Mouse (Mus musculus): ENCODE results near the gene Lgalsl. TPM values are rescaled to one million over a fixed set of nuclear protein-coding genes. Genes with fewer than 3 reads are reported as not detected.
A peak's percentile ranks its signal among the peaks of the same experiment; 100 is the strongest.

The Lgalsl gene
- polyA plus RNA-seq, 1 experiment from 2014 or later, result 55.0 TPM

DNA sequence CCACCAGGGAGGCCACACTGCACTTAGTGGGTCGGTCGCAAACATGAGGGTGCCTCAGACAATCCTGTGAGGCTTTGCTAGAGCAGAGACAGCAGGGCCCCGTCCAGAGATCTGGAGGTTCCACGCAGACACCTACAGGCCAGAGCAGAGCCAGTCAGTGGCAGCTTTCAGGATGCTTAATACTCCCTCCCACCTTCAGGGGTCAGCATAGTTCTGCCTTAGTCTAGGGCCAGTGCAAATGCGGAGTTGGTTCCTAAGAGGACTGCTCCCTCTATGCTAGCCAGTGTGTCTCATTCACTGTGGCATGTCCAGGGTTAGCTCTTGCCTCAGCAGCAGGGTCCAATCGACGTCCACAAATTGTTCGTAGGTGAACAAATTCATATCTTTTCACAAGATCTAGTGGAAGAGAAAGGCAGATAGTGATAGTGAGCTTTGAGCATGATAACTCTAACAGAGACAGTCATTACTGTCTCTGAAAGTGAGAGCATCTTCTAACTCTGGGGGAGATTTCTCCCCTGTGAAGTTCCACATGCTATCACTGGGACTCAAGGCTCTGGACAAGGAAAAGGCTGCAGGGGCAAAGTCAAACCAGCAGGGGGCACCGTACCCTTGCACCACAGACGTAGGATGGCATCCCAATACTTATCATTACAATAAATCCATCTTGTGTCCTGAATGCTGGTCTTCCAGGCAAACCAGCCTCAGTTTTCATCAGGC lies 36.5 kb downstream of the Lgalsl start:
- Histone ChIP-seq H3K9me3 (peaks cover 7% of the 10 kb centered on the region), H3K27me3 (no peaks in the 10 kb centered on the region; the same call in 1 of the 2 replicates), H3K9ac (no peak overlapping the region), H3K4me1 (peaks cover 9% of the 10 kb centered on the region), H3K27ac (no peak overlapping the region), H3K4me3 (no peak overlapping the region), H3K4me2 (peak overlapping the region; percentile 27; the same call in 1 of the 2 replicates), H3K36me3 (no peaks in the 10 kb centered on the region)
- 27% methylated on average over 10 of the region's 10 CpGs for WGBS
- ATAC-seq (ENCODE audit: insufficient number of reproducible peaks, insufficient read depth, low FRiP score, low TSS enrichment, low read depth), result peak; percentile 74; the same call in 1 of the 2 replicates

DNA sequence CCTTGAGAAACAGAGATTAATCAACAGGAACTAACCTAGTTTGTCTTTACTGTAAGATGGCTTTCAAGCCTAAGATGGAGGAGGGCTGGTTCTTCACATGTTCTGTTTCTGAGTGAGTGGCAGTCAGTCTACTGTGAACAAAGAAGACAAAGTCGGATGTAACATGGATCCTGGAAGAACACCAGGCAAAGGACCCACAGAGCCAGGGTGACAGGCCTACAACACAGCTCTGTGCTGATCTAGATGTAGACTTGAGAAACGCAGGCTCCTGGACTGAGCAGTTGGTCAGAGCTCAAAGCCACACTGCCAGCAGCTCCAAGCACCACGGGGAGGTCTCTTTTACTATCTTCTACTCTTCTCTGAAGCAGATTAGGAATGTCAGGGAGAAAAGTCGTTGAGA lies 37.2 kb downstream of the Lgalsl start:
- Histone ChIP-seq H3K27ac (no peak overlapping the region), H3K4me2 (no peak overlapping the region), H3K4me3 (no peak overlapping the region), H3K4me1 (peaks cover 9% of the 10 kb centered on the region), H3K9ac (no peak overlapping the region), H3K27me3 (no peaks in the 10 kb centered on the region; the same call in 1 of the 2 replicates), H3K9me3 (peaks cover 7% of the 10 kb centered on the region), H3K36me3 (no peaks in the 10 kb centered on the region)
- no peak for ATAC-seq (ENCODE audit: insufficient number of reproducible peaks, insufficient read depth, low FRiP score, low TSS enrichment, low read depth)
- WGBS, result 57% methylated on average over 4 of the region's 4 CpGs

DNA sequence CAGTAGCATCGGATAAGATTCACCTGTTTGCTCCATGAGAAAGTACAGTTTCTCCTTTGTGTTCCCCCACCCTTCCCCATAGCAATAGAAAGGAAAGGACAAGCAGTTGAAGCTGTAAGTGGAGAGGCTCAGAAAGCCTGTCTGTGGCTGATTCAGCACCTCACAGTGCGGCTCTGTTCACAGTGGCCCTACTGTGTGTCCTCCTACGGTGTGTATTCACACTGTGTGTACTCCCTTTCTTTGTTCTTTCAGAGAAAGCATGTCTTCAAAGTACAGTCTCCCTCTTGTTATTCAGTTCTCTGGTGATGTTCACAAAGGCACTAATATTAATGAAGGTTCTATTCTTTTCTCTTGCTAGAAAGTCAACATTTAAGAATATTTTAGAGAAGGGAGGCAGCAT lies 38.2 kb downstream of the Lgalsl start:
- no peak overlapping the region for H3K4me2 ChIP-seq
- H3K27ac ChIP-seq, result no peak overlapping the region
- no peaks in the 10 kb centered on the region for H3K36me3 ChIP-seq
- no peaks in the 10 kb centered on the region; the same call in 1 of the 2 replicates for H3K27me3 ChIP-seq
- no peak overlapping the region for H3K4me3 ChIP-seq
- ATAC-seq (ENCODE audit: insufficient number of reproducible peaks, insufficient read depth, low FRiP score, low TSS enrichment, low read depth), result no peak
- WGBS, result 80% methylated on average over 3 of the region's 3 CpGs
- no peak overlapping the region for H3K9ac ChIP-seq
- H3K4me1 ChIP-seq, result peaks cover 9% of the 10 kb centered on the region
- no peaks in the 10 kb centered on the region for H3K9me3 ChIP-seq

DNA sequence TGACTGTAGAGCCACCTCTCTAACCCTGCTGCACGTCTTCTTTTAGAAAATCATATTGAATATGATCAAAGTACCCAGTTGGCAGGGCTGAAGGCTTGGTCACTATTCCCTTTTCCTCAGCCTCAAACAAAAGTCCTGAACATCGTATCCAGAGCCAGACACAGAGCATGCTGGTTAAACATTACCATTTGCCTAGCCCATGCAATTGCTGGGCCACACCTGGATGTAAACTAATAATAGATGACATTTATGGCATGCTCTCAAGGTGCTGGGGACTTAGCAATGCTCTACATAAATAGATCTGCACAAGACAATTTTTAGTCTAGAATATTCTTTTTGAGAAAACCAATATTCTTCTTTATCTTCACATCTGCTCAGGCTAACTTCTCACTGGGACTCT lies 39.5 kb downstream of the Lgalsl start:
- Histone ChIP-seq H3K4me2 (no peak overlapping the region), H3K9me3 (no peaks in the 10 kb centered on the region), H3K27ac (no peak overlapping the region), H3K4me1 (peaks cover 9% of the 10 kb centered on the region), H3K4me3 (no peak overlapping the region), H3K9ac (no peak overlapping the region), H3K36me3 (no peaks in the 10 kb centered on the region), H3K27me3 (no peaks in the 10 kb centered on the region; the same call in 1 of the 2 replicates)
- ATAC-seq (ENCODE audit: insufficient number of reproducible peaks, insufficient read depth, low FRiP score, low TSS enrichment, low read depth), result no peak
- WGBS, result 69% methylated on average over 2 of the region's 2 CpGs

DNA sequence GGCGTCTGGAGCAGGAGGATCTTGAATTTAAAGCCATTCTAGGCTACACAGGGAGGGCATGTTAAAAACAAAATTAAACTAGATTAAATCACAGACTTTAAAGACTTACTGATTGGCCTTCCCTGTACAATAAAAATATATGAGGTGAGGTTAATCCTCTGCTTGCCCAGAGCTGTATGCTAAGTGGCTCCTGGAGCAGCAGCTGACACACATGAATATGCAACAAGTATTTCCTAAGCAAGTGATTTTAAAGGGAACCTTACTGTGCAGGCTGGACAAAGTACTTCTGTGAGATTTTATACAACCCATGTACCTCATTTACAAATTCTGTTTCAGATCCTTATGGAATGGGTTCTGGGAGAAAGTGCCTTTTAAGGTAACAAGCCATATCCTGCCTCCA lies 41.8 kb downstream of the Lgalsl start:
- Histone ChIP-seq H3K27ac (no peak overlapping the region), H3K9ac (no peak overlapping the region), H3K4me3 (no peak overlapping the region), H3K9me3 (no peaks in the 10 kb centered on the region; the same call in 1 of the 2 replicates), H3K36me3 (no peaks in the 10 kb centered on the region), H3K4me1 (no peaks in the 10 kb centered on the region), H3K27me3 (no peaks in the 10 kb centered on the region; the same call in 1 of the 2 replicates), H3K4me2 (no peak overlapping the region)
- no peak for ATAC-seq (ENCODE audit: insufficient number of reproducible peaks, insufficient read depth, low FRiP score, low TSS enrichment, low read depth)
- 64% methylated on average over 1 of the region's 1 CpGs for WGBS

DNA sequence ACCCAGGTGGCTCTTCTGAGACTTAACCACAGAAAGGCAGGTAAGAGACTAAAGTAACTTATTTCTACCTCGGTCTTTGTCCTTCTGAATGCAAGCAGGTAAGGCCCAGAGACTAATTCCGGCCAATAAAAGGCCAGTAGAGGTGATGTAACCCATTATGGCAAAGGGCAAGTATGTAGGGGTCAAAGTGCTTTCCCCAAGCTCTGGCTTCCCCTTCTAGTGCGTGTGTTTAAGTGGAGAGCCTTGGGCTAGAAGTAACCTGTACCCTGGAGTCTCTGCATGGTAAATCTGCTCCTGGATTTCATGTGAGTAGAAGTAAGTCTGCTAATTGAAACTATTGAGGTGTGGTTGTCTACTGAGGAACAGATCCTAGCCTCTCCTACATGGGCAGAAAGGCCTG lies 42.8 kb downstream of the Lgalsl start:
- Histone ChIP-seq H3K4me1 (no peaks in the 10 kb centered on the region), H3K27ac (no peak overlapping the region), H3K9me3 (no peaks in the 10 kb centered on the region; the same call in 1 of the 2 replicates), H3K36me3 (no peaks in the 10 kb centered on the region), H3K4me3 (no peak overlapping the region), H3K27me3 (no peaks in the 10 kb centered on the region; the same call in 1 of the 2 replicates), H3K4me2 (no peak overlapping the region), H3K9ac (no peak overlapping the region)
- ATAC-seq (ENCODE audit: insufficient number of reproducible peaks, insufficient read depth, low FRiP score, low TSS enrichment, low read depth), result no peak
- 66% methylated on average over 3 of the region's 3 CpGs for WGBS

DNA sequence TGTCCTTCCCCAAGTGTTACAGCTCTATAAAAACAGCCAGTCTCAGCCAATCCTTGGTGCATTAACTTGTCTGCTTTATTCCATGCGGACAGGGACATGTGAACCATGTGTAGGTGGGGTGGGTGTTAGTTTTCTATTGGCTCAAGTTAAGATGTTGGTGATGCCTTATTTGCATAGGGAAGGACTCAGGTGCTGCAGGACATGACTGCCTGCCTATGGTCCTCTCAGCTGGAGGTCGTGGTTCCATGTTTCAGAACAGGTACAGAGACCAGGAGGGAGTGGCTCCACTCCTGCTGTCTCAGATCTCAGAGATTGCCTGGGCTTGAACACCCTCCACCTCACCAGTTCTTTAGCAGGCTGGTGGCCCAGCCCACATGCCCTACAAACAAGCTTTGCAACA lies 44.7 kb downstream of the Lgalsl start:
- no peaks in the 10 kb centered on the region for H3K36me3 ChIP-seq
- H3K4me1 ChIP-seq, result no peaks in the 10 kb centered on the region
- H3K27me3 ChIP-seq, result no peaks in the 10 kb centered on the region
- H3K9me3 ChIP-seq, result no peaks in the 10 kb centered on the region; the same call in 1 of the 2 replicates
- H3K27ac ChIP-seq, result no peak overlapping the region
- no peak overlapping the region for H3K9ac ChIP-seq
- no peak overlapping the region for H3K4me2 ChIP-seq
- 70% methylated on average over 2 of the region's 2 CpGs for WGBS
- no peak for ATAC-seq (ENCODE audit: insufficient number of reproducible peaks, insufficient read depth, low FRiP score, low TSS enrichment, low read depth)
- no peak overlapping the region for H3K4me3 ChIP-seq

DNA sequence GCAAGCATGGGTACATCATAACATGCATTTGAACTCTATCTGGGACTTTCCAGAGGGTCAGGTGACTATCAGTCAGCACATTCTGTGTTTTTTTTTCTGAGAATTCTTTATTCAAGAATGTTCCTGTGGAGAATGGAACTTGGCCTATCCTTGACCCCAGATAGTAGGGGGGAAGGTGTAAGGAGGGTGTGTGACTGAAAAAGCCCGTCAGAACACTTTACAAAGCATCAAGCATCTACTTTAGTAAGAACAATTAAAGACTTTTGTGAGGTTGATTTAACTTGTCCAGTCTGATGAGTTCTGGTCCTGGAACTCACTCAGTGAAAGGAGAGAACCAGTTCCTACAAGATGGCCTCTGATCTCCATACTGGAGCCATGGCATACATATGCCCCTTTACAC lies 45.7 kb downstream of the Lgalsl start:
- no peak for ATAC-seq (ENCODE audit: insufficient number of reproducible peaks, insufficient read depth, low FRiP score, low TSS enrichment, low read depth)
- WGBS, result 73% methylated on average over 1 of the region's 1 CpGs

DNA sequence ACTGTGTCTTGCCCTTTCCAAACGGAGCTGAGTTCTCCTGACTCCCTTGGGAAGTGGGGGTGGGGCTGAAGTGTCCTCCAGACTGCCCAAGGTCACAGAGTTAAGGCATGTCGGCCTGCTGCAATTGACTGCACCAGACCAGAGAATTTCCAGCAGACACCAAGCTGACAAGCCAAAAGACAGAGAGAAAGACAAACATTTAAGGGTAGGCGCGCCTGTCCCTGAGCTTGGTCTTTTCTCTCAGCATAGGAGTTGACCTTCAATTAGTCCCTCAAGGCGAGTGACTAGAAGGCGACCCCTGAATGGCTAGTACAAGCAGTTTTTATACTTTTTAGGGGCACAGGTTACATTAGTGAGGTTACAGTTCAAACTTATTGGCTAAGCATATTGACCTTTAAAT lies 46.1 kb downstream of the Lgalsl start:
- Histone ChIP-seq H3K4me2 (no peak overlapping the region), H3K9ac (no peak overlapping the region), H3K9me3 (no peaks in the 10 kb centered on the region; the same call in 1 of the 2 replicates), H3K27me3 (no peaks in the 10 kb centered on the region), H3K4me1 (no peaks in the 10 kb centered on the region), H3K4me3 (no peak overlapping the region), H3K27ac (no peak overlapping the region), H3K36me3 (no peaks in the 10 kb centered on the region)
- ATAC-seq (ENCODE audit: insufficient number of reproducible peaks, insufficient read depth, low FRiP score, low TSS enrichment, low read depth), result no peak
- 81% methylated on average over 6 of the region's 6 CpGs for WGBS

More for the DNA sequence above, 45.7 kb downstream of the Lgalsl start:
- Histone ChIP-seq H3K27me3 (no peaks in the 10 kb centered on the region), H3K4me2 (no peak overlapping the region), H3K27ac (no peak overlapping the region), H3K9me3 (no peaks in the 10 kb centered on the region; the same call in 1 of the 2 replicates), H3K9ac (no peak overlapping the region), H3K4me1 (no peaks in the 10 kb centered on the region), H3K4me3 (no peak overlapping the region), H3K36me3 (no peaks in the 10 kb centered on the region)

DNA sequence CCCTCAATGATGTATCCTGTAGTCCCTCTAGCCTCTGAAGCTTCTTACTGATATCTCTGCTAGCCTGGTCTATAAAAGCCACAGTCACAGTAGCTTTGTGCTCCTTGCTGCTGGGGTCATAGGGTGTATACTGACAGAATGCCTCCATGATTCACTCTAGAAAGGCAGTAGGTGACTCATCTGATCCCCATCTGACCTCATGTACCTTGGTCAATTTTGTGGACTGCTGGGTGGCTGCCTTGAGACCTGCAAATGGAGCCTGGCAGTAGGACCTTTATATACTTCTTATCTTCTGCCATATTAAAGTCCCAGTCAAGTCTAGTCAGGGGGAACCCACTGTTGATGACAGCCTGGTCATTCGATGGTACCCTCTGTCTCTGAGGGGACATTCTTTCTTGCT lies 47.4 kb downstream of the Lgalsl start:
- H3K9me3 ChIP-seq, result no peaks in the 10 kb centered on the region; the same call in 1 of the 2 replicates
- no peak for ATAC-seq (ENCODE audit: insufficient number of reproducible peaks, insufficient read depth, low FRiP score, low TSS enrichment, low read depth)
- WGBS, result 94% methylated on average over 1 of the region's 1 CpGs
- no peaks in the 10 kb centered on the region for H3K27me3 ChIP-seq
- H3K9ac ChIP-seq, result no peak overlapping the region
- no peaks in the 10 kb centered on the region for H3K4me1 ChIP-seq
- H3K27ac ChIP-seq, result no peak overlapping the region
- no peak overlapping the region for H3K4me2 ChIP-seq
- H3K4me3 ChIP-seq, result no peak overlapping the region
- no peaks in the 10 kb centered on the region for H3K36me3 ChIP-seq

DNA sequence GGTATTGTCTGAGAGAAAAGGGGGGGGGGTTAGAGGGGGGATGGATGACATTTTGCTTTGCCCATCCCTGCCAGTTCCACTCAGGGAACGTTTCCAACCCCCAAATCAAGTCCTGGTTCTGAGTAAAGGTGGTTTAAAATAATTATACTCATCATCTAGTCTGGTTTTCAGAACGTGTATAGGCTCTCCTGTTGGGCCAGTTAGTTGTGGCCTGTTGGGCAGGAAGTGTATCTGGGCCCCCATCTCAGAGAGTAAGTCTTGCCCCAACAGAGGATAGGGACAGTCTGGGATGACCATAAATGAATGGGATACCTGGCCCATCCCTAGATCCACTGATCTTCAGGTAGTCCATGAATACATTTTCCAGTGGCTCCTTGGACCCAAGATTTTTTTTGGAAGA lies 48.2 kb downstream of the Lgalsl start:
- no peak for ATAC-seq (ENCODE audit: insufficient number of reproducible peaks, insufficient read depth, low FRiP score, low TSS enrichment, low read depth)
- Histone ChIP-seq H3K27ac (no peak overlapping the region), H3K36me3 (no peaks in the 10 kb centered on the region), H3K4me3 (no peak overlapping the region), H3K9ac (no peak overlapping the region), H3K27me3 (no peaks in the 10 kb centered on the region), H3K9me3 (no peaks in the 10 kb centered on the region; the same call in 1 of the 2 replicates), H3K4me2 (no peak overlapping the region), H3K4me1 (no peaks in the 10 kb centered on the region)
- WGBS, result 49% methylated on average over 2 of the region's 2 CpGs

DNA sequence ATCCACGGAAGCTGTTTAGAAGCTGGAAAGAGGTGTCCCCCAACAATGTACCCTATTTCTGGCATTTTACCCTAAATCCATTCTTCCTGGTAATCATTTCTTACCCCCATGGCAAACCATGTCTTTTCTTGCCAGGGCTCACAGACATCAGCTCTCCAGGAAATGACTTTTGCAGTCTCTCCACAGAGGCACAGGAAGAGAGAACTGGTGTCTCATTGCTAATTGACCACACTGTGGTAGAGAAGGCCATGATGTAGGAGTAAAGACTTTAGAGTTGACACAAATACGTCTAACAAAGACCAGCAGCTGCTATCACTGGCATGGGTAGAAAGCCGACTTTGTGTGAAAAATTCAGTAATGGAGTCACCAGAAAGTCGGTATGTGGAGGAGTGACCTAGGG lies 50.5 kb downstream of the Lgalsl start:
- no peak overlapping the region for H3K27ac ChIP-seq
- no peaks in the 10 kb centered on the region; the same call in 1 of the 2 replicates for H3K9me3 ChIP-seq
- 0 out of 2 replicates have a peak, but pooled peaks cover 2% of the 10 kb centered on the region for H3K4me1 ChIP-seq
- H3K27me3 ChIP-seq, result no peaks in the 10 kb centered on the region
- no peak overlapping the region for H3K4me3 ChIP-seq
- WGBS, result 82% methylated on average over 4 of the region's 4 CpGs
- no peak for ATAC-seq (ENCODE audit: insufficient number of reproducible peaks, insufficient read depth, low FRiP score, low TSS enrichment, low read depth)
- no peaks in the 10 kb centered on the region for H3K36me3 ChIP-seq
- no peak overlapping the region for H3K9ac ChIP-seq
- no peak overlapping the region for H3K4me2 ChIP-seq

Data from embryonic facial prominence, embryonic 13.5 days (tissue).